Mouse (Mus musculus) C2C12 (cell line): ENCODE results near the gene Nkx1-2.

ENCODE experiments used
- CEBPB ChIP-seq: IDR thresholded peaks from one replicate; pipeline ENCODE4 v1.6.1; 2011; ENCODE audit warnings: low read depth, mild to moderate bottlenecking, control low read depth, moderate library complexity
- CTCF ChIP-seq: IDR thresholded peaks from one replicate; pipeline ENCODE4 v1.5.1; 2011; ENCODE audit not compliant: control insufficient read depth, insufficient read depth, insufficient read length
- FOSL1 ChIP-seq: IDR thresholded peaks from one replicate; pipeline ENCODE4 v1.8.0; 2011; ENCODE audit warnings: mild to moderate bottlenecking, low read length; ENCODE audit not compliant: poor library complexity, insufficient read depth, severe bottlenecking
- MAX ChIP-seq: IDR thresholded peaks from one replicate; pipeline ENCODE4 v1.6.1; 2011; ENCODE audit warnings: mild to moderate bottlenecking, control low read depth
- MYOD1 ChIP-seq: IDR thresholded peaks from one replicate; pipeline ENCODE4 v1.6.1; 2011; ENCODE audit warnings: low read depth; ENCODE audit not compliant: control insufficient read depth, insufficient read length
- MYOG ChIP-seq: IDR thresholded peaks from one replicate; pipeline ENCODE4 v1.6.1; 2011; ENCODE audit not compliant: control insufficient read depth, insufficient read length; ENCODE audit errors: extremely low read depth
- USF1 ChIP-seq: IDR thresholded peaks from one replicate; pipeline ENCODE4 v1.6.1; 2011; ENCODE audit warnings: low read depth, mild to moderate bottlenecking, control low read depth, moderate library complexity

DNA sequence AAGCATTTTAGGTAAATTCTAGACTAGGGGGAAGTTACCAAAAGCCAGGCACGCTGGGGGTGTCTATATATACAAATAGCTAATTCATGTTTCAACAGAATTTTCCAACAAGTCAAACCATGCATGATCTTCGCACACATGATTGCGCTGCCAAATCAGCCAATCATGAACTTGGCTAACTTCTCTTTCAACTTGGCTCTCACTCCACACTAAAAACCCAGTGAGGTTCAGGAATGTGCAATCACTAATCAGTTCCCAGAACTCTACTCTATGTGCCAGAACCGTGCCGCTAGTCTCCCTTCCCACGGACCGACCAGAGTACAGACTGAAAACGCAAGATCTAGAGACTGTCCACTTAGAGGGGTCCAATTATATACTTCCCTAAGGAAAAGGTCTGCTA is 28.0 kb downstream of the Nkx1-2 start:
- TF ChIP-seq CTCF: no peak
- TF ChIP-seq USF1: no peak
- no peak for TF ChIP-seq MAX
- TF ChIP-seq CEBPB: no peak
- no peak for TF ChIP-seq MYOG
- TF ChIP-seq MYOD1: no peak
- no peak for TF ChIP-seq FOSL1
